Mouse (Mus musculus) liver, embryonic 16.5 days (tissue): Measurements from ENCODE around the gene Traf3ip1. TPM values are rescaled to one million over a fixed set of nuclear protein-coding genes. Genes with fewer than 3 reads are reported as not detected.
"Not testable (repeated sequence)": the region's sequence is repeated elsewhere in the genome, so short reads cannot be mapped to it uniquely, and the experiment has no call there.

Experiments used
- ATAC-seq: fragments of 200-750 bp; cut with Nextera tagmentation; 2 replicates; pipeline ENCODE4 v1.8.0; 2017; ENCODE audit warnings: low read depth, mild to moderate bottlenecking, moderate number of reproducible peaks, moderate library complexity
- H3K27ac ChIP-seq: fragments of 300-500 bp; sonication (generic); 2 replicates; pipeline ENCODE4 v1.5.1; 2014; ENCODE audit warnings: mild to moderate bottlenecking, low read length
- H3K27me3 ChIP-seq: fragments of 300-500 bp; sonication (generic); 2 replicates; pipeline ENCODE4 v1.6.1; 2014; ENCODE audit warnings: low read depth, low read length, mixed read lengths; ENCODE audit not compliant: control insufficient read depth, insufficient read depth
- H3K36me3 ChIP-seq: fragments of 300-500 bp; sonication (generic); 2 replicates; pipeline ENCODE4 v1.6.1; 2014; ENCODE audit warnings: mild to moderate bottlenecking; ENCODE audit not compliant: control insufficient read depth, insufficient read depth
- H3K4me1 ChIP-seq: fragments of 300-500 bp; sonication (generic); 2 replicates; pipeline ENCODE4 v1.6.1; 2014; ENCODE audit warnings: low read depth, low read length, mixed read lengths; ENCODE audit not compliant: control insufficient read depth
- H3K4me2 ChIP-seq: fragments of 300-500 bp; sonication (generic); 2 replicates; pipeline ENCODE4 v1.6.1; 2014; ENCODE audit warnings: low read depth, low read length, mixed read lengths
- H3K4me3 ChIP-seq: fragments of 300-500 bp; sonication (generic); 2 replicates; pipeline ENCODE4 v1.5.1; 2014; ENCODE audit warnings: low read depth, mild to moderate bottlenecking, low read length
- H3K9ac ChIP-seq: fragments of 300-500 bp; sonication (generic); 2 replicates; pipeline ENCODE4 v1.6.1; 2014; ENCODE audit warnings: low read depth, low read length
- H3K9me3 ChIP-seq: fragments of 300-500 bp; sonication (generic); replicated peaks from 2 replicates; pipeline ENCODE4 v1.6.1; 2016; ENCODE audit warnings: low read length; ENCODE audit not compliant: control insufficient read depth
- WGBS: fragments of 180-500 bp; shearing (Covaris S2); extraction: QIAGEN DNeasy Blood & Tissue Kit; methylation state at CpG from one replicate; pipeline ENCODE4 v1.1.7; 2014; ENCODE audit not compliant: insufficient replicate concordance; 5-methylcytosine and 5-hydroxymethylcytosine counted together
- polyA plus RNA-seq: library from polyadenylated mRNA; unstranded; fragments of >200 nt; fragmentation: Nextera tagmentation; extraction: Ambion mirVana; gene quantifications from 2 replicates; pipeline ENCODE4 v1.2.1, GENCODE M21; 2015

Traf3ip1 gene
- polyA plus RNA-seq, 1 experiment from 2014 or later = 1.5 TPM

- WGBS = 31% methylated on average over 7 of the region's 7 CpGs
- Histone ChIP-seq H3K36me3 (no peaks in the 10 kb centered on the region), H3K9me3 (no peaks in the 10 kb centered on the region), H3K27ac (no peak overlapping the region), H3K27me3 (no peaks in the 10 kb centered on the region), H3K4me1 (peaks cover 37% of the 10 kb centered on the region), H3K4me2 (peak overlapping the region; percentile 97), H3K9ac (peak overlapping the region; percentile 58), H3K4me3 (peak overlapping the region; percentile 74)
- ATAC-seq = no peak
Observed at GRCm38 (mm10) chr1:91460069-91460468, 34.4 kb upstream of the Traf3ip1 start.

GRCm38 (mm10) chr1:91460564-91460963 lies 33.9 kb upstream of the Traf3ip1 start:
- WGBS = 43% methylated on average over 4 of the region's 4 CpGs
- Histone ChIP-seq H3K4me3 (no peak overlapping the region), H3K4me2 (no peak overlapping the region), H3K27ac (no peak overlapping the region), H3K9me3 (no peaks in the 10 kb centered on the region), H3K36me3 (no peaks in the 10 kb centered on the region), H3K4me1 (peaks cover 32% of the 10 kb centered on the region), H3K27me3 (no peaks in the 10 kb centered on the region), H3K9ac (no peak overlapping the region)
- ATAC-seq = no peak

GRCm38 (mm10) chr1:91463336-91463995 lies 31.0 kb upstream of the Traf3ip1 start:
- no peak overlapping the region for H3K27ac ChIP-seq
- WGBS = 63% methylated on average over 13 of the region's 13 CpGs
- peaks cover 17% of the 10 kb centered on the region for H3K4me1 ChIP-seq
- no peaks in the 10 kb centered on the region for H3K36me3 ChIP-seq
- no peak overlapping the region for H3K4me2 ChIP-seq
- ATAC-seq = no peak
- H3K4me3 ChIP-seq = no peak overlapping the region
- H3K27me3 ChIP-seq = no peaks in the 10 kb centered on the region
- no peaks in the 10 kb centered on the region for H3K9me3 ChIP-seq
- H3K9ac ChIP-seq = no peak overlapping the region

- H3K27me3 ChIP-seq = no peaks in the 10 kb centered on the region
- peaks cover 11% of the 10 kb centered on the region for H3K4me1 ChIP-seq
- ATAC-seq = no peak
- H3K36me3 ChIP-seq = no peaks in the 10 kb centered on the region
- H3K9me3 ChIP-seq = no peaks in the 10 kb centered on the region
- H3K9ac ChIP-seq = no peak overlapping the region
- H3K4me2 ChIP-seq = peak overlapping the region; percentile 2; the same call in 1 of the 2 replicates
- WGBS = 57% methylated on average over 5 of the region's 5 CpGs
- H3K27ac ChIP-seq = peak overlapping the region; percentile 79
- no peak overlapping the region for H3K4me3 ChIP-seq
Observed at GRCm38 (mm10) chr1:91464436-91464835, 30.0 kb upstream of the Traf3ip1 start.

- H3K36me3 ChIP-seq = no peaks in the 10 kb centered on the region
- H3K4me2 ChIP-seq = peak overlapping the region; percentile 24
- H3K4me1 ChIP-seq = peaks cover 3% of the 10 kb centered on the region
- H3K9ac ChIP-seq = no peak overlapping the region; the same call in 1 of the 2 replicates
- no peaks in the 10 kb centered on the region for H3K27me3 ChIP-seq
- peak; percentile 79 for ATAC-seq
- WGBS = 7% methylated on average over 1 of the region's 1 CpGs
- H3K9me3 ChIP-seq = no peaks in the 10 kb centered on the region
- H3K4me3 ChIP-seq = 0 out of 2 replicates have a peak overlapping the region, but pooled peaks have one; percentile 16
- H3K27ac ChIP-seq = peak overlapping the region; percentile 79
Observed at GRCm38 (mm10) chr1:91465244-91465643, 29.2 kb upstream of the Traf3ip1 start.

- no peaks in the 10 kb centered on the region for H3K9me3 ChIP-seq
- H3K4me3 ChIP-seq = no peak overlapping the region
- 67% methylated on average over 6 of the region's 6 CpGs for whole genome bisulfite sequencing
- H3K27ac ChIP-seq = peak overlapping the region; percentile 44; the same call in 1 of the 2 replicates
- no peaks in the 10 kb centered on the region for H3K27me3 ChIP-seq
- no peak overlapping the region for H3K4me2 ChIP-seq
- H3K9ac ChIP-seq = no peak overlapping the region
- no peak for ATAC-seq
- H3K36me3 ChIP-seq = no peaks in the 10 kb centered on the region
- H3K4me1 ChIP-seq = no peaks in the 10 kb centered on the region; the same call in 1 of the 2 replicates
Observed at GRCm38 (mm10) chr1:91466186-91466585, 28.3 kb upstream of the Traf3ip1 start.

GRCm38 (mm10) chr1:91469888-91470419 lies 24.5 kb upstream of the Traf3ip1 start:
- no peaks in the 10 kb centered on the region for H3K9me3 ChIP-seq
- no peak overlapping the region for H3K9ac ChIP-seq
- H3K27ac ChIP-seq = no peak overlapping the region
- no peaks in the 10 kb centered on the region for H3K27me3 ChIP-seq
- no peaks in the 10 kb centered on the region; the same call in 1 of the 2 replicates for H3K4me1 ChIP-seq
- no peak overlapping the region for H3K4me3 ChIP-seq
- no peaks in the 10 kb centered on the region for H3K36me3 ChIP-seq
- ATAC-seq = no peak
- H3K4me2 ChIP-seq = no peak overlapping the region
- WGBS = 70% methylated on average over 4 of the region's 4 CpGs

GRCm38 (mm10) chr1:91478145-91478544 lies 16.3 kb upstream of the Traf3ip1 start:
- not testable (repeated sequence) for H3K36me3 ChIP-seq, H3K27me3 ChIP-seq, H3K4me2 ChIP-seq, H3K27ac ChIP-seq, H3K9me3 ChIP-seq, H3K4me3 ChIP-seq, H3K4me1 ChIP-seq, ATAC-seq, H3K9ac ChIP-seq
- WGBS = 76% methylated on average over 8 of the region's 13 CpGs

GRCm38 (mm10) chr1:91478958-91479357 lies 15.5 kb upstream of the Traf3ip1 start:
- ATAC-seq = no peak
- Histone ChIP-seq H3K27ac (no peak overlapping the region), H3K36me3 (no peaks in the 10 kb centered on the region), H3K4me1 (peaks cover 6% of the 10 kb centered on the region), H3K9ac (no peak overlapping the region), H3K27me3 (no peaks in the 10 kb centered on the region), H3K4me2 (no peak overlapping the region), H3K4me3 (no peak overlapping the region), H3K9me3 (no peaks in the 10 kb centered on the region)
- WGBS = 72% methylated on average over 1 of the region's 1 CpGs
